Mouse (Mus musculus) gastrocnemius, adult 18-20 months (tissue): ENCODE results near the gene Corin. TPM values are rescaled to one million over a fixed set of nuclear protein-coding genes. Genes with fewer than 3 reads are reported as not detected.

ENCODE experiments used
- DNase-seq: peaks from one replicate; pipeline ENCODE4 v3.0.0; 2021; ENCODE audit warnings: low spot score
- long read RNA-seq, 2 experiments: library from polyadenylated mRNA; stranded (forward); transcript quantifications; one replicate each; pipeline ENCODE4 v2.0.0; 2021
- total RNA-seq, 2 experiments: library from RNA; stranded (reverse); gene quantifications; 2 replicates each; pipeline ENCODE4 v1.2.3; 2021

Gene Corin
- under 1 TPM; 0.07 to 0.55 TPM for total RNA-seq
- long read RNA-seq, experiment 1: 0 reads
- long read RNA-seq, experiment 2: 0 reads

DNA sequence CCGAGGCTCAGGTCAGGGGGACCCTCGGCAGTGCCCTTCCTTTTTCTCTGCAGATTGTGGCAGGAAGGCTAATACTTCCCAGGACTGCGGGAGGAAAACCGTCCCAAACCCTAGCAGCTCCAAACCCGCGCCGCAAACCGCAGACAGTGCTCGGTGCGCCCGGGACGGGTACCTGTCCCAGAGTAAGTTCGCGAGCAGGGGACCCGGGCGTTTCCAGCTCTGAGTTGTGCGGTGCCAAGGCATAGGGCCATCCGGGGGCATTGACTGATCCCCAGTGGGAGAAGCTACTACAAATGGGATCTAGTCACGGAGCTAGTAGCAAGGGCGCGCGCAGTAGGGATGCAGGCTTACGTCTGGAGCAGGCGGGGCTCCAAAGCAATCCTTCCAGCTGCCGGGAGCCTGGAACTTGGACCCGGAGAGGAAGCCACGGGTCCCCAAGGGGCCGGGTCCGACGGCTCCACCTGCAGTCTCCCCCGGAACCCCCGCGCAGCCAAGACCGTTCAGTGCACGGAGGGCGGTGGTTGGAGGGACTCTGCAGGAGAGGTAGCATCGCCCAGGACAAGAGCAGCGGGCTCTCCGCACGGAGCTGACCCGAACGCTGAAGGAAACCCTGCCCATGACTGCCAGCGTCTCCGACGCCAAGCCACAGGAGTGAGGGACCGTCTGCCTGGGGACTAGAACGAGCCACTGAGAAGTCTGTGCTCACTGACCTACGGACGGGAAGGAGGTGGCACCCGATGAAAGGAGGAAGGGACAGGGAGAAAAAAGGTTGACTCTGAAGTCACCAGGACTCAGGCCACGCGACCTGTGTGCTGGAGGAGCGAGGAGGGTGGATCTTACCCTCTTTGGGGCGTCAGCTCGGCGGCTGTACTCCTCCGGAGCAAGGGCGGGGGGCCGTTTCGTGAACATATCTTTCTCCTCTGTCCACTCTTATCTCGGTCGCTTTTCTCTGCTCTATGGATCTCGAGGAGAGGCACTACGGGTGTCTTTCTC lies at the start of gene Corin:
Gene Corin (minus strand): TSS at position 943 of the 993 bp plus-strand sequence.
- DNase-seq: no peak

DNA sequence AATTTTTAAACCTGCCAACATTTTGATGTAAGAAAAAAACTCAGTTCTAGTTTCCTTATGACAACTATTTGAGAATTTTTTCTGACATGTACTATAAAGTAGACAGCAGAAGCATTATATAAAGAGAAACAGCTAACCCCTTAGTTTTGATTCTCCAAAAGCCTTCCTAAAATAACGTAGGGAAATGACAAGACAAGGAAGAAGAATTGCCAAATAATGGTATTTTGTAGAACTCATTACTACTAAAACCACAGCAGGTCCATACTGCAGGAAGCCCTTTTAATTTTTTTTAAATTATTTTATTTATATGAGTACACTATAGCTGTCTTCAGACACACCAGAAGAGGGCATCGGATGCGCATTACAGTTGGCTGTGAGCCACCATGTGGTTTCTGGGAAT lies 46.9 kb upstream of the Corin start:
- DNase-seq: no peak

- DNase-seq: no peak
Measured at GRCm38 (mm10) chr5:72528896-72529295, 24.6 kb upstream of the Corin start.

DNA sequence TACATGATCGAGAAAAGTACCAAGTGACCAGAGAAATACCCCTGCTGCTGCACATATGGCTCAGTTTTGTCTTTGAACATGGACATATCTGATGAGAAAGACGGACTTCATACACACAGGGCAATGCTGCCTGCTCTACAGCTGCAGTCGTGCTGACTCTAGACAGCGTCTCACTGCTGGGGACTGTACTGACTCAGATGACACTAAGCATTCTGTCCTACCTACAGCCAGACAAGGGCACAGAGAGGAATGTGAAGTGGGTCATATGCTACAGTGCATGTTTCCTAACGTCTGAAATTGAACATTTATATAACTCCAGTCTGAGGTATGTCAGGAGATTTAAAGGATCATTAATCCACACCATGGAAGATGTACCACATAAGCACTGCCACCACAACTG lies 9.5 kb upstream of the Corin start:
- no peak for DNase-seq

GRCm38 (mm10) chr5:72505740-72506139 lies 1.5 kb upstream of the Corin start:
- no peak for DNase-seq

- DNase-seq: no peak
Measured at GRCm38 (mm10) chr5:72502778-72503177, 1.5 kb downstream of the Corin start.

DNA sequence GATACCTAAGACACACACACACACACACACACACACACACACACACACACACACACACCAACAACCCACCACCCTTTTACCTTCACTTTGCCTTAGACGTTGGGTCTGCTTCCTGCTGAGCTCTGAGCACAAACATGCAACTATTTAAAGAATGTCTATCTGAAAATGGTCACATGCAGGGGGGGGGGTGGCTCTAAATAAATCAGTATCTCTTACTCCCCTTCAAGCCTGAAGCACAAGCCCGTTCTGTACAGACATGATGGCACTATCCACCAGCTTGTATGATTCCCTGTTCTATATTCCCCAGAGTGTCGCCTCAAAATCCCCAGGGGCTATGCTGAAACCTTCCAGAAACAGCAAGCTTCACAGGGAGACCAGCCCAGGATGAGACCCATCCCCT lies 2.5 kb downstream of the Corin start:
- DNase-seq: no peak

GRCm38 (mm10) chr5:72498271-72498670 lies 6.0 kb downstream of the Corin start:
- DNase-seq: no peak

DNA sequence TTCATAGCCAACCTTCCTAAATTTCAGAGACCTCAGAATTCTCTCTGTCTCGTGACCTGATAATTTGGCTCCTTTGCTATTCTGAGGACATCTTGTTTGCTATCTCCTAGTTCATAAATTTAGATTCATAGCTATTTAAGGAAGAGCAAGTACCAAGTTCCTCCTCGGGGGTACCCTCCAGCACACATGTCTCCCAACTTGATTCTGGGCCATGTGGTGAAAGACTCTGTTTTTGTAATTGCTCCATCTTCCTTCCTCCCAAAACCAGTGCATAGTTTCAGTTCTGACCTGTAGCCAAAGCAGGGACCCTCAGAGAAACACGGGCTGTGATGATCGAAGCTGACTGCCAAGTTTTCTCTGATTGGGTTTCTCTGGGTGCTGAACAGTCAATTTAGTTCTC lies 7.5 kb downstream of the Corin start:
- no peak for DNase-seq

- DNase-seq: no peak
Measured at GRCm38 (mm10) chr5:72493906-72494305, 10.4 kb downstream of the Corin start.

- DNase-seq: no peak
Measured at GRCm38 (mm10) chr5:72491232-72491631, 13.0 kb downstream of the Corin start.

GRCm38 (mm10) chr5:72480456-72480855 lies 23.8 kb downstream of the Corin start:
- no peak for DNase-seq

DNA sequence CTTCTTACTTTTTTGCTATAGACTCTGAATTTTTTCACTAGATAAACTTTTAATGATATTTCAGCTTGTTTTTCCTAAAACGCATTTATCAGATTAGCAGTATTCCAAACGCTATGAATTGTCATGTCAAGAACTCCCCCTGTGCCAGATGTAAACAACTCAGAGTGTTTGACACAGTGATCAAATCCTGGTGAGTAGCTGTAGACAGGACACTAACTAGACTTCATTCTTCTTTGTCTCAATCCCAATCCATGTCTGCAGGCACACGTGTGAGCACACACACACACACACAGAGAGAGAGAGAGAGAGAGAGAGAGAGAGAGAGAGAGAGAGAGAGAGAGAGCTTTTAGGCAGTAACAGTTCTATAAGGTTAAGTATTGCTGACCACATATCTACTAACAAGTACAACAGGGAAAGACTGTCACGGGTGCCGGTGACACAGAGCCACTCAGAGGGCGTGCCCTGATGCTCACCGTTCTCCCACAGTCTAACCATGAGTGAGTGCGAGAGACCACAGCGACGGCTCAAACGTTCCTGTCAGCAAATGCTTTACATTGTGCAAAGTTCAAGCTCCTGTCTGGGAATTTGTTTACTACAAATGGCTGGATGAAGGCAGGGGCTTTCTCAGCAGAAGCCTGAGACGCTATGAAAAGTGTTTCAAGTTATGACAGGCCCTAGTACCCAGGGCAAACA lies 31.8 kb downstream of the Corin start:
- DNase-seq: no peak

- DNase-seq: no peak
Measured at GRCm38 (mm10) chr5:72471746-72472145, 32.5 kb downstream of the Corin start.

DNA sequence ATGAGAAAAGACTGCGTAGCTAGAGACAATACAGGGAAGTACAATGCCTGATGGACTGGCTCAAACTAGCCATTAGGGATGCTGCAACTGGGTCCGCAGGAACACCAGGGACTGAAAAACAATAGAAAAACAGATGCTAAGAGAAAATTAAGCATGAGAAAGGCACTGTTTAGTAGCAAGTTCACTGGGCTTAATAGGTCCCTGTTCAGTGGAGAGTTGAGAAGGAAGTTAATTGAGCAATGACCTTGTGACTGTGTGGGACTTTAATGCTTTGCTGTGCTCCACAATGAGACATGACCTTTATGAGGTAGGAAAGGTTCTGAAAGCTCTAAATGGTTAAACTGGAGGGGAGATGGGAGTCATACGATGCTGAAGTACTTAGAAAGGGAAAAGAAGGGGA lies 39.3 kb downstream of the Corin start:
- no peak for DNase-seq

GRCm38 (mm10) chr5:72459374-72460112 lies 44.7 kb downstream of the Corin start:
- DNase-seq: no peak

DNA sequence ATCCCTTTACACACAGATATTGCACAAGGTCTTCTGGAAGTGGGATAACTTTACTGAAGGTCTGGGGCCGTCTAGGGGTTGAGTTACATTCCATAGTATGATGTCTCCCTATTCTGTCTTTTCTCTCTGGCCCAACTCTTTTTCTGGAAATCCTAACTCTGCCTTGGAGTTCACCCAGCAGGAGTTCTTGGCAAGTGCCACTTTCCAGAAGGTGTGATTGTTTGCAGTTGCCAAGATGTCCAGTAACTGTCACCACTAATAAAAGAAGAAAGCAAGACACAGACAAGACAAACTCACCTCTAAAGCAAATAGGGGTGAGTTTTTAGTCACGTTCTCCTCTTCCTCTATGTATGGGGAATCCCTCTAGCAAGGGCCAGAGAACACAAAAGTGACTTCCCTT lies 50.6 kb downstream of the Corin start:
- DNase-seq: no peak

- DNase-seq: no peak
Measured at GRCm38 (mm10) chr5:72453176-72453575, 51.1 kb downstream of the Corin start.

DNA sequence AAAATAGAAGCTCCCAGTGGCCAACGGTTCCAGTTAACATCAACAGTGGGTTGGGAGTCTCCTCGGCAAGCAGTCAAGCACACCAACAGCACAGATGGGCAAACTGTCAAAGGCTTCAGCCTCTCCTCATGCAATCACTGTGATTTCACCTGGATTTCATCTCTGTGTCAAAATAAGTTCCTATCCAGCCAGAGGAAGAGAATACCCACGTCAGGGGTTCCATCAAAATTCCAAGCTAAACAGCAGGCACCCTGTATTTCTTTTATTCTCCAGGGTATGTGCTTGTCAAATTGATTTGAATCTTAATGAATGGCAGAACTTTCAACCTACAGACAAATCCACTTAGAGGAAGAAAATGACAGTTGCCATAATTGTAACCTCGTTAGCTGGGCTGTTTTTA lies 51.5 kb downstream of the Corin start:
- DNase-seq: no peak

DNA sequence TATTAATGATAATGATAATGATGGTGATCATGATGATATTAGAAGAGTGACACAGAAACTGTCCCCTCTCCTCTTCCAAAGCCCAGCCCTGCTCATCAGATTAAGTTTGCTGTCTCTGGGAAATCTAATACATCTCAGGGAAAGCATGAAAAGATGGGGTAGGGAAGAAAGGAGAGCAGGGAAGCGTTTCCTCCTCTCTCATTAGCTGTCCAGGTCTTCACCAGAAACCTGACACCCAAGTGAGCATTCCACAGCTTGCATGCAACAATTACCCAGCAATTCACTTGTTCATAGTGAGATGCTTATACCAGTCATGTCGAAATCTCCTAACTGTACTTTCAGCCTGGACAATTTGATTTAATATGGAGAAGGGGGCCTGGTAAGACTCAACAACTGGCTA lies 55.4 kb downstream of the Corin start:
- DNase-seq: no peak

GRCm38 (mm10) chr5:72446104-72446503 lies 58.2 kb downstream of the Corin start:
- no peak for DNase-seq

DNA sequence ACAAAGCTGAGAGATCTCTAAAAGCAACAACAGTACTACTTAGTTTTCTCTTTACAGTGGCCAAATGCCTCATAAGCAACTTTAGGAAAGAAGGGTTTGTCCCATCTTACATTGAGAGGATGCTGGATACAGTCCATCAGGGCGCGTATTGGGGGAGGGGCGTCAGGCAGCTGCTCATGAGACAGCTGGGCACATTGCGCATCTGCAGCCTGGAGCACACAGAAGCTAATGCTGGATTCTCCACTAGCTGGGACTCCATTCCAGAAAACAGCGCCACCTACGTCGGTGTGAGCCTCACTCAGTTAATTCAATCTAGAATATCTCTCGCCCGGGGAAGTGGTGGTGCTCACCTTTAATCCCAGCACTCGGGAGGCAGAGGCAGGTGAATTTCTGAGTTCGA lies 60.3 kb downstream of the Corin start:
- DNase-seq: no peak
